Mouse (Mus musculus) brain, embryonic 14.5 days (tissue): Measurements from ENCODE around the gene Cpm.

ENCODE experiments used
- CTCF ChIP-seq: fragments of 200-500 bp; IDR thresholded peaks from 2 replicates; pipeline ENCODE4 v1.5.1; 2012; ENCODE audit warnings: inconsistent platforms, mild to moderate bottlenecking, moderate library complexity, borderline replicate concordance; ENCODE audit not compliant: insufficient read depth, insufficient read length; ENCODE audit errors: extremely low read depth
- POLR2A ChIP-seq: fragments of 200-500 bp; IDR thresholded peaks from 2 replicates; pipeline ENCODE4 v1.6.1; 2012; ENCODE audit warnings: mild to moderate bottlenecking, inconsistent platforms, borderline replicate concordance; ENCODE audit not compliant: poor library complexity, insufficient read depth, insufficient read length, severe bottlenecking; ENCODE audit errors: extremely low read depth

DNA sequence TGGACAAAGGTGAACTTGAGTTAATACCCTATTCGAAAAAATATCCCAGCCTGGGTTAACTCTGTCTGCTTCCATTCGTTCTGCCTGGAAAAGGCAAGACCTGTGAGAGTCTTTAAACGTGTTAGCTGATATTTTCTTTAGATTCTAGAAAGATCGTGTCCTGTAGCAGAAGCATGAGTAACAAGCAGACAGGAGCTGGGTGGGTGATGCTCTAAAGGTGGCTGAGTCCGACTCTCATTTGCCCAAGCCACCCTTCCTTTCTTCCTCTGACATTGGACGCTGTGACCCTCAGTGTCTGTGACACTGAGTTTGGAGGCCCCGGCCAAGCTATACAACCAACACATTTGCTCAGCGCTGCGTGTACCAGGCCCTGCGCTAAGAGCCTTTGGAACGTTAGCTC is 15.5 kb downstream of the Cpm start:
- TF ChIP-seq CTCF (no peak), POLR2A (no peak)
